Mouse (Mus musculus) ES-E14 (cell line): ENCODE results near the gene Repin1.

Source experiments
- CHD2 ChIP-seq: IDR thresholded peaks from 2 replicates; pipeline ENCODE4 v1.6.1; 2014; ENCODE audit warnings: mild to moderate bottlenecking, low read depth, low read length, inconsistent platforms
- HCFC1 ChIP-seq: IDR thresholded peaks from 2 replicates; pipeline ENCODE4 v1.6.1; 2012; ENCODE audit warnings: low read length, inconsistent platforms, borderline replicate concordance; ENCODE audit not compliant: insufficient read depth

GRCm38 (mm10) chr6:48620031-48620430 lies 26.3 kb downstream of the Repin1 start:
- TF ChIP-seq HCFC1 = no peak
- TF ChIP-seq CHD2 = no peak
